ENCODE assay signal across 8 mouse cellular contexts in the genomic region with DNA sequence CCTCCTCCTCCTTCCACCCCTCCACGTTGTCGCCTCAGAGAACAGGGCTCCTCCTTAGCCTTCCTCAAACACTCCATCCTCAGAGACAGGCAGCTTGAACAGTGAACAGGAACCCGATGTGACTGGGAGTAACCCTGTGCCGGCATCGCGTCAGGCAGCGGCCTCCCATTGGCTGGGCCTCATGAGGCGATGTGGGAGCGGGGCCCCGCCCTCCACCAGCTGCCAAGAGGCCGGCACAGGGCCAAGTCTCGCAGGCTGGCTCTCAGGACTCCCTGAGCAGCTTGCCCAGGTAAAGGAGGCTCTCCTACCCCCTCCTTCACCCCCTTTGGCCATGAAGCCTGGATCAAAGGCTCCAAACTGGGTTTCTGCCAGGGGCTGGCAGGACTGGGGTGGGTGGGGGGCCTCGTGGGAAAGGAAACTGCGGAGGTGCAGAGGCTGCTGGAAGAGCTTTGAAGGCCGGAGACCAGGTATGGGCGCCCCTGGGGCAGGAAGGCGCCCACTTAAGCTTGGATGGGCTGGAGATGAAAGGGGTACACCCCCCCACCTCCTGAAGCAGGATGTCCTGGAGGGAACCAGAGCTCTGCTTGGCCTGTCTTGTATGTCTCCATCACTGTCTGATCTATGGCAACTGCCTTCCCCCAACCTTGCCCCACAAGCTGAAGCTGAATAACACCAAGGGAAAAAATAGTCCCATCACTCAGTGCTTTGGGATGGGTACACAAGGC. TPM values are rescaled to one million over a fixed set of nuclear protein-coding genes. Genes with fewer than 3 reads are reported as not detected.
DNase-seq lines count a peak whose midpoint lies in the region; ATAC-seq lines count a peak whose summit lies in the region.

No protein-coding gene starts in this region.

- WGBS in hindbrain, embryonic 13.5 days, result 12% methylated on average over 17 of the region's 17 CpGs

- H3K27ac ChIP-seq in hindbrain, embryonic 13.5 days, result peak overlapping the region; percentile 89

- no peaks in the 10 kb centered on the region for H3K27me3 ChIP-seq in hindbrain, embryonic 13.5 days

- DNase-seq in Muller cell, postnatal 12 days (ENCODE audit: inconsistent ontology term), result peak; percentile 90
- peak; percentile 92 for DNase-seq in cerebellum, postnatal 10 days
- DNase-seq in frontal cortex, postnatal 10 days (ENCODE audit: low spot score in 2 of 2), result peak; percentile 87 to 88
- DNase-seq in layer of hippocampus, postnatal 25 days (ENCODE audit: extremely low spot score in 1 of 2, low spot score in 1 of 2), result peak; percentile 74 to 79
- peak; percentile 87 for DNase-seq in lung, postnatal 14 days
- peak; percentile 90 for DNase-seq in ovary, postnatal 36 days (ENCODE audit: low spot score)
- DNase-seq in thymus, postnatal 14 days, result peak; percentile 93

- no peaks in the 10 kb centered on the region for H3K9me3 ChIP-seq in hindbrain, embryonic 13.5 days

- peak overlapping the region; percentile 70 for H3K9ac ChIP-seq in hindbrain, embryonic 13.5 days

- peak overlapping the region; percentile 56 for H3K4me2 ChIP-seq in hindbrain, embryonic 13.5 days

- peaks cover 40% of the 10 kb centered on the region for H3K4me1 ChIP-seq in hindbrain, embryonic 13.5 days (replicated peaks)

- H3K36me3 ChIP-seq in hindbrain, embryonic 13.5 days, result peaks cover 7% of the 10 kb centered on the region

- peak; percentile 87 for ATAC-seq in hindbrain, embryonic 13.5 days (ENCODE audit: low FRiP score)

- peak overlapping the region; percentile 33 for H3K4me3 ChIP-seq in hindbrain, embryonic 13.5 days

RNA-seq across cellular contexts. Expression of gene Mfsd2a, which starts 5.4 kb away (rescaled TPM):
- polyA plus RNA-seq in hindbrain, embryonic 13.5 days (2015; fragmentation: Nextera tagmentation; extraction: Ambion mirVana), result 29.6 and 36.7 TPM in 2 replicates
- 10 to 100 TPM; 37.9 to 54.8 TPM for total RNA-seq in layer of hippocampus, postnatal 25 days (2021)

RNA-seq across cellular contexts. Expression of gene Mycl, which starts 39.9 kb away (rescaled TPM):
- 75.9 and 77.3 TPM in 2 replicates for polyA plus RNA-seq in hindbrain, embryonic 13.5 days (2015; fragmentation: Nextera tagmentation; extraction: Ambion mirVana)
- 10 to 100 TPM; 33.9 to 37.8 TPM for total RNA-seq in layer of hippocampus, postnatal 25 days (2021)

Comparison
In these comparisons a context has a peak if more than half of its experiments do, and no peak if none do; other contexts are left out.
1. Peak in every context shown above with its lines: DNase-seq, ATAC-seq, H3K4me3 ChIP-seq and H3K27ac ChIP-seq.